29 mouse cellular contexts compared by ENCODE assay signal in genomic region chr3:85550312-85550711, GRCm38 (mm10). TPM values are rescaled to one million over a fixed set of nuclear protein-coding genes. Genes with fewer than 3 reads are reported as not detected.
DNase-seq lines count a peak whose midpoint lies in the region; ATAC-seq and TF ChIP-seq lines count a peak whose summit lies in the region.
"Had no signal": no experiment of that assay in that cellular context is flagged by ENCODE, and none has a peak within 500 bp of the region (broad histone marks: within the 10 kb centered on the region; RNA-seq: fewer than 3 reads in every experiment).

No protein-coding gene starts in this region.

- ATAC-seq in limb, embryonic 14.5 days (ENCODE audit: low FRiP score, low read depth) = no peak
- ATAC-seq: midbrain, embryonic 15.5 days; Patski had no signal

- H3K4me2 ChIP-seq in limb, embryonic 14.5 days (replicated peaks; ENCODE audit: low read depth, low read length, severe bottlenecking) = no peak overlapping the region
- H3K4me2 ChIP-seq: embryonic facial prominence, embryonic 12.5 days; forebrain, embryonic 12.5 days; intestine, embryonic 15.5 days; limb, embryonic 15.5 days; midbrain, embryonic 15.5 days; neural tube, embryonic 15.5 days; stomach, embryonic 15.5 days had no signal

- no peak overlapping the region for H3K27ac ChIP-seq in heart, embryonic 10.5 days
- peak overlapping the region; percentile 58; the same call in 1 of the 2 replicates for H3K27ac ChIP-seq in limb, embryonic 14.5 days (replicated peaks; ENCODE audit: low read depth, low read length)
- H3K27ac ChIP-seq: embryonic facial prominence, embryonic 12.5 days; forebrain, embryonic 12.5 days; hindbrain, embryonic 10.5 days; hindbrain, postnatal 0 days; intestine, embryonic 15.5 days; midbrain, embryonic 10.5 days; midbrain, embryonic 15.5 days; neural tube, embryonic 15.5 days; stomach, embryonic 15.5 days had no signal

- no peak for TF ChIP-seq POLR2A in limb, embryonic 14.5 days (IDR thresholded peaks at IDR 0.05; ENCODE audit: borderline replicate concordance, extremely low read depth, insufficient read depth, insufficient read length)

- H3K36me3 ChIP-seq in heart, embryonic 10.5 days = no peaks in the 10 kb centered on the region
- H3K36me3 ChIP-seq in limb, embryonic 14.5 days (ENCODE audit: control insufficient read depth, insufficient read depth, low read length) = no peaks in the 10 kb centered on the region
- H3K36me3 ChIP-seq: embryonic facial prominence, embryonic 12.5 days; forebrain, embryonic 12.5 days; hindbrain, embryonic 10.5 days; intestine, embryonic 15.5 days; limb, embryonic 15.5 days; midbrain, embryonic 10.5 days; midbrain, embryonic 15.5 days; neural tube, embryonic 15.5 days; stomach, embryonic 15.5 days had no signal

- peak; percentile 19 to 39 for DNase-seq in heart, adult 18-20 months
- no peak for DNase-seq in heart, embryonic 10.5 days (ENCODE audit: low spot score)
- peak; percentile 16 for DNase-seq in kidney, adult 9 months
- no peak for DNase-seq in kidney, adult 11 months
- DNase-seq in lung, postnatal 25 days (ENCODE audit: low spot score) = peak; percentile 3
- DNase-seq in lung, postnatal 4 days = no peak
- no peak for DNase-seq in limb, embryonic 14.5 days (ENCODE audit: low spot score)
- no peak for DNase-seq in frontal cortex, postnatal 25 days (ENCODE audit: low spot score in 2 of 2)
- DNase-seq: adrenal gland, postnatal 14 days; cerebellum, adult 11 months; cerebellum, adult 9-10 months; cerebellum, postnatal 36 days; forebrain, postnatal 0 days; gastrocnemius, postnatal 14 days; kidney, adult 8-10 months; kidney, postnatal 25 days; retina, postnatal 1 day; right cerebral cortex, postnatal 25 days had no signal

- no peak overlapping the region for H3K4me3 ChIP-seq in heart, embryonic 10.5 days
- H3K4me3 ChIP-seq in limb, embryonic 14.5 days (replicated peaks; ENCODE audit: low read length) = no peak overlapping the region
- H3K4me3 ChIP-seq: embryonic facial prominence, embryonic 12.5 days; forebrain, embryonic 12.5 days; hindbrain, embryonic 10.5 days; intestine, embryonic 15.5 days; limb, embryonic 15.5 days; midbrain, embryonic 10.5 days; midbrain, embryonic 15.5 days; neural tube, embryonic 15.5 days; stomach, embryonic 15.5 days had no signal

- 81% methylated on average over 4 of the region's 4 CpGs for WGBS in heart, embryonic 10.5 days
- 39% methylated on average over 4 of the region's 4 CpGs for WGBS in limb, embryonic 14.5 days

- H3K9me3 ChIP-seq in heart, embryonic 10.5 days = no peaks in the 10 kb centered on the region
- no peaks in the 10 kb centered on the region for H3K9me3 ChIP-seq in limb, embryonic 14.5 days (ENCODE audit: control insufficient read depth, low read length)
- H3K9me3 ChIP-seq: embryonic facial prominence, embryonic 12.5 days; forebrain, embryonic 12.5 days; hindbrain, embryonic 10.5 days; intestine, embryonic 15.5 days; limb, embryonic 15.5 days; midbrain, embryonic 10.5 days; midbrain, embryonic 15.5 days; neural tube, embryonic 15.5 days; stomach, embryonic 15.5 days had no signal

- H3K9ac ChIP-seq in limb, embryonic 14.5 days (ENCODE audit: low read depth, low read length, severe bottlenecking) = no peak overlapping the region
- H3K9ac ChIP-seq: embryonic facial prominence, embryonic 12.5 days; forebrain, embryonic 12.5 days; forebrain, postnatal 0 days; intestine, embryonic 15.5 days; limb, embryonic 15.5 days; midbrain, embryonic 15.5 days; neural tube, embryonic 15.5 days; stomach, embryonic 15.5 days had no signal

- H3K27me3 ChIP-seq in heart, embryonic 10.5 days (ENCODE audit: insufficient read depth, poor library complexity, severe bottlenecking) = no peaks in the 10 kb centered on the region
- H3K27me3 ChIP-seq in limb, embryonic 14.5 days (ENCODE audit: control insufficient read depth, insufficient read depth, low read length) = no peaks in the 10 kb centered on the region
- H3K27me3 ChIP-seq: embryonic facial prominence, embryonic 12.5 days; forebrain, embryonic 12.5 days; intestine, embryonic 15.5 days; limb, embryonic 15.5 days; midbrain, embryonic 15.5 days; neural tube, embryonic 15.5 days; stomach, embryonic 15.5 days had no signal

- peaks cover 22% of the 10 kb centered on the region for H3K4me1 ChIP-seq in heart, embryonic 10.5 days
- H3K4me1 ChIP-seq in limb, embryonic 14.5 days (ENCODE audit: control insufficient read depth, insufficient read depth, low read length) = peaks cover 4% of the 10 kb centered on the region; the same call in 1 of the 2 replicates
- H3K4me1 ChIP-seq: embryonic facial prominence, embryonic 12.5 days; intestine, embryonic 15.5 days; midbrain, embryonic 15.5 days; stomach, embryonic 15.5 days had no signal

RNA-seq across cellular contexts. Expression of gene Gatb, which starts 23.6 kb away (rescaled TPM):
- 10 to 100 TPM; 52.3 to 52.6 TPM for total RNA-seq in heart, adult 18-20 months (2021)
- 32.3 and 45.0 TPM in 2 replicates for polyA plus RNA-seq in heart, embryonic 10.5 days (2016; fragmentation: Nextera tagmentation; extraction: Ambion mirVana)
- 6.2 and 9.0 TPM in 2 replicates for polyA plus RNA-seq in limb, embryonic 14.5 days (2012; rRNA removed)
- polyA plus RNA-seq in limb, embryonic 14.5 days (2014; fragmentation: Nextera tagmentation; extraction: Ambion mirVana) = 18.3 and 22.3 TPM in 2 replicates

Comparison
In these comparisons a context has a peak if more than half of its experiments do, and no peak if none do; other contexts are left out.
1. DNase-seq: peak in heart, adult 18-20 months (2 of 2), kidney, adult 9 months (single experiment) and lung, postnatal 25 days (single experiment); none in heart, embryonic 10.5 days (single experiment), kidney, adult 11 months (single experiment), lung, postnatal 4 days (0 of 2), limb, embryonic 14.5 days (single experiment) and frontal cortex, postnatal 25 days (0 of 2).